Mouse (Mus musculus) thymus, adult 2 months (tissue): ENCODE measurements at regions not wholly inside any gene's neighbourhood (a gene's known extent, or its start where the extent isn't known, plus 50 kb on each side); places are given as distances from the start of the nearest gene placed in this dataset.

Experiments used
- DNase-seq: peaks from one replicate; pipeline ENCODE4 v3.0.0; 2021
- H3K27ac ChIP-seq: fragments of 200-500 bp; 2 replicates; pipeline ENCODE4 v1.5.1; 2012; ENCODE audit warnings: low read length, control low read depth; ENCODE audit not compliant: control insufficient read depth, insufficient read depth
- H3K27me3 ChIP-seq: fragments of 200-500 bp; 2 replicates; pipeline ENCODE4 v1.6.1; 2012; ENCODE audit warnings: mild to moderate bottlenecking, low read length, moderate library complexity, mixed read lengths; ENCODE audit not compliant: control insufficient read depth, insufficient read depth
- H3K36me3 ChIP-seq: fragments of 200-500 bp; 2 replicates; pipeline ENCODE4 v1.6.1; 2012; ENCODE audit warnings: mild to moderate bottlenecking, low read length, moderate library complexity; ENCODE audit not compliant: control insufficient read depth, insufficient read depth
- H3K4me1 ChIP-seq: fragments of 200-500 bp; replicated peaks from 2 replicates; pipeline ENCODE4 v1.6.1; 2012; ENCODE audit warnings: low read length; ENCODE audit not compliant: control insufficient read depth, insufficient read depth
- H3K4me3 ChIP-seq: fragments of 200-500 bp; 2 replicates; pipeline ENCODE4 v1.5.1; 2012; ENCODE audit warnings: mild to moderate bottlenecking, low read length, control low read depth, moderate library complexity; ENCODE audit not compliant: control insufficient read depth, insufficient read depth
- CTCF ChIP-seq: fragments of 200-500 bp; IDR thresholded peaks from 2 replicates; pipeline ENCODE4 v1.5.1; 2012; ENCODE audit warnings: mild to moderate bottlenecking, control low read depth, low read length, moderate library complexity, borderline replicate concordance; ENCODE audit not compliant: control insufficient read depth, poor library complexity, insufficient read depth; ENCODE audit errors: extremely low read depth
- POLR2A ChIP-seq: fragments of 200-500 bp; IDR thresholded peaks from 2 replicates; pipeline ENCODE4 v1.6.1; 2012; ENCODE audit warnings: mild to moderate bottlenecking, low read length, control low read depth, moderate library complexity; ENCODE audit not compliant: control insufficient read depth, poor library complexity, insufficient read depth; ENCODE audit errors: extremely low read depth
- WGBS: fragments of 180-500 bp; shearing (Covaris S2); methylation state at CpG from one replicate; pipeline ENCODE4 v1.1.7; 2018; 5-methylcytosine and 5-hydroxymethylcytosine counted together

DNA sequence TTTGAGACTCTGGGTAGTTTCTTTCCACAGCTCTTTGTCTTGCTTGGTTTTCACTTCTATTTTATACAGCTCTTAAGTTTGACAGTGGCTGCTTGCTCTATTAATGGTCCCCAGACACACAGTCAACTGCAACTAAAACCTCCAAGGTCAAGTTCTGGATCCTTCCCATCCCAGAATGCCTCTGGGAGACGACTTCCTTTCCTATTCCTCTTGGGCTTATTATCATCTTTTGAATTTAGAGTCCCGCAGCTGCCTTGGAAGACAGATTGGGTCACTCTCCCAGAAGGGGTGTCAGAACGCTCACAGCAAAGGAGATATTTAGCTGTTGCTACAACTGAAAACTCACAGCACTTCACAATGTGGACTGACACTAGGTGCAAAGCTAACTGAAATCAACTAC is 75.3 kb upstream of the Jade1 start:
- Histone ChIP-seq H3K27ac (no peak overlapping the region), H3K27me3 (no peaks in the 10 kb centered on the region), H3K36me3 (no peaks in the 10 kb centered on the region), H3K4me3 (no peak overlapping the region), H3K4me1 (peaks cover 4% of the 10 kb centered on the region)
- WGBS, result 91% methylated on average over 3 of the region's 3 CpGs
- DNase-seq, result no peak
- TF ChIP-seq POLR2A (no peak), CTCF (no peak)

DNA sequence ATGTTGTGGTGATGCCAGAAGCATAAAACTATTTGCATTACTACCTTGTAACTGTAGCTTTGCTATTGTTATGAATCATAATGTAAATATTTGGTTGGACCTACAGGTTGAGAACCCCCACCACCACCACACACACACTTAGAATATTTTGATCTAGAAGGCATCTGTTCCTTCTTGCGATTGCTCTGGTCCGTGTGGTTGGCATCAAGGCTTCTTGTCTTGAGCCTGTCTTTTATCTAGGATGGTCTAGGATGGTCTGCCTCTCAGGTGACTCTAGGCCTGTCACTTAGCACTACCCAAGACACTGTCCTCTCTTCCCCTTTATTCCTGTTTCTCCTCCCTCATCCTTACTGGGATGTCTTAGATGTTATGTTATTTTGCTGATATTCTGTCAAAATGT is 76.6 kb upstream of the Jade1 start:
- Histone ChIP-seq H3K27me3 (no peaks in the 10 kb centered on the region), H3K27ac (no peak overlapping the region), H3K4me1 (peaks cover 4% of the 10 kb centered on the region; the same call in 1 of the 2 replicates), H3K36me3 (no peaks in the 10 kb centered on the region), H3K4me3 (no peak overlapping the region)
- WGBS, result 97% methylated on average over 2 of the region's 2 CpGs
- no peak for DNase-seq
- TF ChIP-seq POLR2A (no peak), CTCF (no peak)

DNA sequence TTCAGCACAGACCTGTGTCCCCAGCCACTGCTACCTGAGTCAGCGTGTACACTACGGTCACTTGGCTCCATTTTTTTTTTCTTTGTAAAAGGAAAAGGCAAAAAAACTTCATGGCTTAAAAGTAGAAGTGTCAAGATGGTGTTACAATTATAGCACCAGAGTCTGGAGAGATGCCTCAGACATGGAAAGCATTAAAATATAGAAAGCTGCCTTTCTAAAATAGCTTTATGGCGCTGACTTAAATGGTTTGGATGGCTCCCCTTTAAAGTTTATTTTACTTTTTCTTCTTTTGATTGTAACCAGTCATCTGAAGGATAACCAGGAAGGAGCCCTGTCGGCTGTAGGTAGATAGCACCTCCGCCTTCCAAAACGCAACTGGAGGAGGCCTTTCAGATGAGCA is 79.0 kb upstream of the Jade1 start:
- Histone ChIP-seq H3K4me3 (no peak overlapping the region), H3K27ac (no peak overlapping the region), H3K27me3 (no peaks in the 10 kb centered on the region), H3K36me3 (no peaks in the 10 kb centered on the region), H3K4me1 (no peaks in the 10 kb centered on the region)
- no peak for DNase-seq
- 95% methylated on average over 6 of the region's 6 CpGs for WGBS
- TF ChIP-seq CTCF, result no peak
- no peak for TF ChIP-seq POLR2A

DNA sequence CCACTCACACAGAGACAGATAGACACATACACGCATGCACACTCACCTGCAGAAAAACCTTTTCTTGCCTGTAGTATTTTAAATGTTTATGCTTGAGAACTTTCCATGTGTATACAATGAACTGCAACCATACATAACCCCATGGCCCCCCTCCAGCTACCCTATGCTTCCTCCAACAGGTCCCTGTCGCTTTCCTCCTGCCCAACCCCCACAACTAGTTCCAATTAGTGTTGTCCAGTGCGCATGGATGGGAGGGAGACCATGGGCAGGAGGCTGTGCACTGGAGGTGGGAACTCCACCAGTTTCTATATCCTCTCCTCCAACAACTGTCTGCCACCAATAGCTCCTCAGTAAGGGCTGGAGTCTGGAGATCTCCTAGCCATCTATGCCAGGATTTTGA is 82.9 kb upstream of the Jade1 start:
- H3K36me3 ChIP-seq, result no peaks in the 10 kb centered on the region
- 98% methylated on average over 3 of the region's 3 CpGs for WGBS

DNA sequence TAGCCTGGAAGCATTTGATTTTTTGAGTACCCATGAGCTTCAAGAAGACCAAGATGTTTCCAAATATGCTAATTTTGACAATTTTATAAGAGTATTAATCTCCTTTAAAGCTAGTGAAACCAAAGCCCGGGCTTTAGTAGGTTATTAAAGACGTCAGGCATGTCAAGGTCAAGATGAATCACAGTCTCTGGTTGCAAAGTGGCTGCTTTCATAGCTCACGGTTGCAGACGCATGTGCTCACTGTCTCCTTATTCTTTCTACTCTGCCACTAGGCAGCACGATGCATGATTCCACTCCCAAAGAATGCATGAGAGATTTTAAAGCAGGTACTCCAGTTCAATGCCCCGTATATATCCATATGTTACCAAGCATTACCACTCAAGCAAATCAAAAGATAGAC is 86.4 kb upstream of the Jade1 start:
- TF ChIP-seq CTCF (no peak), POLR2A (no peak)
- DNase-seq, result no peak
- no peaks in the 10 kb centered on the region for H3K4me1 ChIP-seq
- H3K36me3 ChIP-seq, result no peaks in the 10 kb centered on the region
- no peak overlapping the region for H3K4me3 ChIP-seq
- no peaks in the 10 kb centered on the region for H3K27me3 ChIP-seq
- WGBS, result 92% methylated on average over 6 of the region's 6 CpGs
- H3K27ac ChIP-seq, result no peak overlapping the region

More for the DNA sequence above, 82.9 kb upstream of the Jade1 start:
- Histone ChIP-seq H3K4me1 (no peaks in the 10 kb centered on the region), H3K27me3 (no peaks in the 10 kb centered on the region), H3K27ac (no peak overlapping the region), H3K4me3 (no peak overlapping the region)
- TF ChIP-seq CTCF, result no peak
- TF ChIP-seq POLR2A, result no peak
- DNase-seq, result no peak

DNA sequence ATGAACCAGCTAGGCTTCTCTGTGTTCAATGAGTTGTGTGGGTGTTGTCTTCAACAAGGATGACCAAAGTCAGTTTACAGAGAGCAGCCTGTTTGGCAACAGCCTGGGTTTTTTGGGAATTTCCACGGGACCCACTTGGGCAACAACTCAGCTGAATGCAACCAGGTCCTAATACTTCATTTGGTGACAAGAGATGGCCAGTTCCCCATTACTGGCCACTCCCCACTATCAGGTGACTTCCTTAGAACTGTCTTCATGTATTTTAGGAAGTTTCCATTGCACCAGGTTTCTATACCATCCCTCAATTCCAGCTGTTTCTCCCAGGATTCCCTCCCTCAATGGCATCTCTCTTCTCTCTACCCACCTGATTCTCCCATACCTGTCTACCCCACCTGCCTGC is 87.7 kb upstream of the Jade1 start:
- H3K36me3 ChIP-seq, result no peaks in the 10 kb centered on the region
- H3K27me3 ChIP-seq, result no peaks in the 10 kb centered on the region
- no peak overlapping the region for H3K4me3 ChIP-seq
- H3K4me1 ChIP-seq, result no peaks in the 10 kb centered on the region
- TF ChIP-seq CTCF (no peak), POLR2A (no peak)
- no peak for DNase-seq
- WGBS, result 66% methylated on average over 1 of the region's 1 CpGs
- no peak overlapping the region for H3K27ac ChIP-seq

DNA sequence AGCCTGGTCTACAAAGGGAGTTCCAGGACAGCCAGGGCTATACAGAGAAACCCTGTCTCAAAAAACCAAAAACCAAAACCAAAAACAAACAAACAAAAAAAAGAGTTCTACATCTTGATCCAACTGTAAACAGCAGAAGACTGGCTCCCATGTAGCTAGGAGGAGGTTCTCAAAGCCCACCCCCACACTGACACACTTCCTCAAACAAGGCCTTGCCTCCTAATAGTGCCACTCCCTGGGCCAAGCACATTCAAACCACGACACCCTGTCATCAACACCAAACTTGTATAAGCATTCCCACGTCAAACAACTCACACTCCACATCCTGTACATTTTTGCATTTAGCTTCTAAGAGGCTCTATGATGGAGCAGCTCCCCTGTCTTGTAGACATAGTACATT is 89.6 kb upstream of the Jade1 start:
- H3K27me3 ChIP-seq, result no peaks in the 10 kb centered on the region
- 25% methylated on average over 2 of the region's 2 CpGs for WGBS
- TF ChIP-seq CTCF (no peak), POLR2A (no peak)

More for the DNA sequence above, 89.6 kb upstream of the Jade1 start:
- Histone ChIP-seq H3K4me1 (no peaks in the 10 kb centered on the region), H3K36me3 (no peaks in the 10 kb centered on the region), H3K4me3 (no peak overlapping the region), H3K27ac (no peak overlapping the region)
- no peak for DNase-seq
